In genomic region chr9:72661895-72662661, GRCm38 (mm10) we compare ENCODE assay signal across 8 mouse cellular contexts. TPM values are rescaled to one million over a fixed set of nuclear protein-coding genes. Genes with fewer than 3 reads are reported as not detected.
DNase-seq lines count a peak whose midpoint lies in the region; ATAC-seq lines count a peak whose summit lies in the region.

Gene Nedd4, plus strand, starts transcription at chr9:72662346.

- H3K9ac ChIP-seq in hindbrain, embryonic 14.5 days = peak within 1 kb of the TSS; percentile 99

- peak within 1 kb of the TSS; percentile 91 for H3K4me3 ChIP-seq in hindbrain, embryonic 14.5 days (replicated peaks; ENCODE audit: low read length)

- H3K27me3 ChIP-seq in hindbrain, embryonic 14.5 days (ENCODE audit: control insufficient read depth, insufficient read depth, low read length) = no peaks in the 10 kb centered on the region

- WGBS in hindbrain, embryonic 14.5 days = under 1% methylated on average over 66 of the region's 83 CpGs

- peak; percentile 90 for ATAC-seq in hindbrain, embryonic 14.5 days (ENCODE audit: low FRiP score)

- peak within 1 kb of the TSS; percentile 99 for H3K27ac ChIP-seq in hindbrain, embryonic 14.5 days

- H3K4me1 ChIP-seq in hindbrain, embryonic 14.5 days (replicated peaks; ENCODE audit: control insufficient read depth, insufficient read depth, low read length) = peaks cover 40% of the 10 kb centered on the region

- DNase-seq in T-cell, adult 2 months (ENCODE audit: low spot score) = peak; percentile 74
- peak; percentile 98 for DNase-seq in cerebellum, postnatal 25 days
- peak; percentile 95 to 96 for DNase-seq in frontal cortex, postnatal 36 days (ENCODE audit: low spot score in 2 of 2)
- peak; percentile 96 for DNase-seq in hindbrain, embryonic 14.5 days (ENCODE audit: low spot score)
- DNase-seq in layer of hippocampus, postnatal 36 days = peak; percentile 94 to 96
- peak; percentile 94 for DNase-seq in lung, postnatal 25 days (ENCODE audit: low spot score)
- DNase-seq in retina, postnatal 1 day = peak; percentile 97
- DNase-seq in thymus, postnatal 4 days = peak; percentile 97

- no peaks in the 10 kb centered on the region for H3K9me3 ChIP-seq in hindbrain, embryonic 14.5 days (ENCODE audit: control insufficient read depth, low read length)

- H3K36me3 ChIP-seq in hindbrain, embryonic 14.5 days (replicated peaks; ENCODE audit: control insufficient read depth, insufficient read depth) = peaks cover 19% of the 10 kb centered on the region

- H3K4me2 ChIP-seq in hindbrain, embryonic 14.5 days (replicated peaks) = peak within 1 kb of the TSS; percentile 84

RNA-seq across cellular contexts. Expression of gene Nedd4, which starts in this region (rescaled TPM):
- 478 and 513 TPM in 2 replicates for polyA plus RNA-seq in hindbrain, embryonic 14.5 days (2014; fragmentation: Nextera tagmentation; extraction: Ambion mirVana)
- total RNA-seq in layer of hippocampus, postnatal 36 days (2021) = 100 to 1,000 TPM; 297 to 313 TPM

Comparison
In these comparisons a context has a peak if more than half of its experiments do, and no peak if none do; other contexts are left out.
1. Peak in every context shown above with its lines: DNase-seq, ATAC-seq, H3K4me3 ChIP-seq and H3K27ac ChIP-seq.